ENCODE assay signal across 9 mouse cellular contexts in genomic region chr15:84639072-84639450, GRCm38 (mm10). TPM values are rescaled to one million over a fixed set of nuclear protein-coding genes. Genes with fewer than 3 reads are reported as not detected.
DNase-seq lines count a peak whose midpoint lies in the region; ATAC-seq and TF ChIP-seq lines count a peak whose summit lies in the region.
"Had no signal": no experiment of that assay in that cellular context is flagged by ENCODE, and none has a peak within 500 bp of the region (broad histone marks: within the 10 kb centered on the region; RNA-seq: fewer than 3 reads in every experiment).

No protein-coding gene starts in this region.

- no peaks in the 10 kb centered on the region for H3K79me2 ChIP-seq in heart, adult 2 months (replicated peaks; ENCODE audit: control insufficient read depth, insufficient read depth, low read length)

- intact Hi-C loops in heart, adult 2 months (cut with DNase I) = no loop called here
- intact Hi-C loops in heart, postnatal 36 days (cut with DNase I) = loop anchor here (10.0 kb wide), 1 partner anchor 784 kb away; no protein-coding TSS in a partner anchor

- WGBS in heart, adult 2 months = 43% methylated on average over 5 of the region's 5 CpGs
- WGBS in kidney, postnatal 0 days = 26% methylated on average over 5 of the region's 5 CpGs
- WGBS in limb, embryonic 12.5 days = 45% methylated on average over 5 of the region's 5 CpGs

- H3K4me3 ChIP-seq in heart, adult 2 months = no peak overlapping the region
- no peak overlapping the region for H3K4me3 ChIP-seq in kidney, postnatal 0 days (replicated peaks; ENCODE audit: low read depth, low read length)
- no peak overlapping the region for H3K4me3 ChIP-seq in limb, embryonic 12.5 days (replicated peaks)

- no peaks in the 10 kb centered on the region for H3K9me3 ChIP-seq in kidney, postnatal 0 days (replicated peaks; ENCODE audit: low read length)
- 0 out of 2 replicates have a peak, but pooled peaks cover 3% of the 10 kb centered on the region for H3K9me3 ChIP-seq in limb, embryonic 12.5 days

- TF ChIP-seq EP300 in heart, adult 2 months (IDR thresholded peaks at IDR 0.05; ENCODE audit: insufficient read depth, low read depth, low read length) = no peak

- no peak for TF ChIP-seq CTCF in heart, adult 2 months (IDR thresholded peaks at IDR 0.05)
- TF ChIP-seq CTCF in kidney, postnatal 0 days (IDR thresholded peaks at IDR 0.05; ENCODE audit: low read depth) = no peak

- no peaks in the 10 kb centered on the region for H3K27me3 ChIP-seq in heart, adult 2 months (ENCODE audit: control insufficient read depth, insufficient read depth, low read length)
- no peaks in the 10 kb centered on the region for H3K27me3 ChIP-seq in kidney, postnatal 0 days (ENCODE audit: insufficient read depth, low read length)
- H3K27me3 ChIP-seq in limb, embryonic 12.5 days = peaks cover 6% of the 10 kb centered on the region; the same call in 1 of the 2 replicates

- H3K27ac ChIP-seq in heart, adult 2 months = peak overlapping the region; percentile 65
- peak overlapping the region; percentile 81 for H3K27ac ChIP-seq in kidney, postnatal 0 days
- peak overlapping the region; percentile 29; the same call in 1 of the 2 replicates for H3K27ac ChIP-seq in limb, embryonic 12.5 days

- H3K9ac ChIP-seq in heart, adult 2 months (ENCODE audit: low read depth, low read length) = no peak overlapping the region; the same call in 1 of the 2 replicates
- H3K9ac ChIP-seq in kidney, postnatal 0 days (ENCODE audit: low read depth, low read length) = no peak overlapping the region
- H3K9ac ChIP-seq in limb, embryonic 12.5 days (replicated peaks) = no peak overlapping the region

- no peak for ATAC-seq in kidney, postnatal 0 days (replicated peaks; ENCODE audit: low FRiP score, low read depth)
- ATAC-seq in limb, embryonic 12.5 days (ENCODE audit: insufficient number of reproducible peaks, insufficient read depth, low FRiP score, low TSS enrichment, low read depth) = no peak
- ATAC-seq: forebrain, embryonic 16.5 days had no signal

- no peaks in the 10 kb centered on the region for H3K36me3 ChIP-seq in heart, adult 2 months (ENCODE audit: control insufficient read depth, insufficient read depth, low read length)
- no peaks in the 10 kb centered on the region for H3K36me3 ChIP-seq in kidney, postnatal 0 days (ENCODE audit: insufficient read depth, low read length)
- H3K36me3 ChIP-seq in limb, embryonic 12.5 days = no peaks in the 10 kb centered on the region

- no peak for TF ChIP-seq POLR2A in heart, adult 2 months (IDR thresholded peaks at IDR 0.05; ENCODE audit: insufficient read depth, low read depth, low read length)

- peaks cover 17% of the 10 kb centered on the region for H3K4me1 ChIP-seq in heart, adult 2 months (ENCODE audit: control insufficient read depth, insufficient read depth, low read length)
- 0 out of 2 replicates have a peak, but pooled peaks cover 2% of the 10 kb centered on the region for H3K4me1 ChIP-seq in kidney, postnatal 0 days (replicated peaks; ENCODE audit: insufficient read depth, low read length)
- peaks cover 9% of the 10 kb centered on the region for H3K4me1 ChIP-seq in limb, embryonic 12.5 days (replicated peaks)

- H3K4me2 ChIP-seq in kidney, postnatal 0 days (ENCODE audit: low read length) = no peak overlapping the region
- H3K4me2 ChIP-seq in limb, embryonic 12.5 days = no peak overlapping the region

- no peak for DNase-seq in heart, adult 2 months
- DNase-seq in heart, postnatal 36 days = no peak
- no peak for DNase-seq in kidney, postnatal 0 days (ENCODE audit: low spot score)
- DNase-seq in kidney, adult 11 months = no peak
- peak; percentile 53 for DNase-seq in adipocyte (ENCODE audit: low spot score)
- DNase-seq in right cerebral cortex, postnatal 25 days = no peak
- DNase-seq in right cerebral cortex, adult 18-20 months = no peak

RNA-seq across cellular contexts. Expression of gene Prr5, which starts 30.4 kb away (rescaled TPM):
- total RNA-seq in heart, adult 2 months (2021) = 1 to 10 TPM; 2.8 to 4.9 TPM
- polyA plus RNA-seq in heart, adult 2 months (2012; rRNA removed) = 5.9 and 8.1 TPM in 2 replicates
- 1 to 10 TPM; 3.1 to 3.7 TPM for total RNA-seq in heart, postnatal 36 days (2021)
- polyA plus RNA-seq in kidney, postnatal 0 days (2015; fragmentation: Nextera tagmentation; extraction: Ambion mirVana) = 35.0 and 35.6 TPM in 2 replicates
- polyA plus RNA-seq in limb, embryonic 12.5 days (2016; fragmentation: Nextera tagmentation; extraction: Ambion mirVana) = 16.7 and 20.7 TPM in 2 replicates

Comparison
In these comparisons a context has a peak if more than half of its experiments do, and no peak if none do; other contexts are left out.
1. H3K27ac ChIP-seq: peak in every context shown above with its lines; median percentile 81 in kidney, postnatal 0 days; 65 in heart, adult 2 months; 29 in limb, embryonic 12.5 days.